Mouse (Mus musculus): ENCODE measurements at regions not wholly inside any gene's neighbourhood (a gene's known extent, or its start where the extent isn't known, plus 50 kb on each side); places are given as distances from the start of the nearest gene placed in this dataset.
A peak's percentile ranks its signal among the peaks of the same experiment; 100 is the strongest.

DNA sequence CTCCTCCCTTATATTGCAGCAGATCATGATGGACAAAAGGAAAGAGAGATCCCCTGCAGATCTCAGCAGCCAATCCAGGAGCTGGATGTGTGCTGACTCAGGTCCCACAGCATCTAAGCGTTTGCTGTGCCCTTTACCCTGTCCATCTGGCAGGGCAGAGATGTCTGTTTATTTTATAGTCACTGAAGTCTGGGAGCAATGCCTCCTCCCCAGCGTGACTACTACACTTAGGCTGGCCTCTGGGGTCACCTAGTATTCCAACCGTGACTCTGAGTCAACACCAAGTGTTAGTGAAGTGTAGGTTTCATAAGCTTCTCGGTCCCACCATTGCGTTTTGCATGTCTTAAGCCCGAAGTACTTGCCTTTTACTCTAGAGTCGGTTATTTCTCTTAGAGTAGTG is 155.3 kb upstream of the Gmds start:
- 73% methylated on average over 7 of the region's 7 CpGs for WGBS
- Histone ChIP-seq H3K27ac (ENCODE audit: low read depth, low read length) (no peak overlapping the region), H3K9me3 (ENCODE audit: control insufficient read depth, low read length) (no peaks in the 10 kb centered on the region), H3K4me1 (replicated peaks; ENCODE audit: control insufficient read depth, insufficient read depth, low read length) (no peaks in the 10 kb centered on the region), H3K36me3 (ENCODE audit: control insufficient read depth, insufficient read depth, low read length) (no peaks in the 10 kb centered on the region), H3K4me3 (ENCODE audit: low read depth, low read length) (no peak overlapping the region), H3K27me3 (ENCODE audit: control insufficient read depth, insufficient read depth, low read length) (no peaks in the 10 kb centered on the region), H3K4me2 (ENCODE audit: low read depth, low read length, severe bottlenecking) (no peak overlapping the region), H3K9ac (ENCODE audit: low read length) (no peak overlapping the region)
- DNase-seq (ENCODE audit: low spot score) (no peak), ATAC-seq (replicated peaks; ENCODE audit: low FRiP score) (no peak)

DNA sequence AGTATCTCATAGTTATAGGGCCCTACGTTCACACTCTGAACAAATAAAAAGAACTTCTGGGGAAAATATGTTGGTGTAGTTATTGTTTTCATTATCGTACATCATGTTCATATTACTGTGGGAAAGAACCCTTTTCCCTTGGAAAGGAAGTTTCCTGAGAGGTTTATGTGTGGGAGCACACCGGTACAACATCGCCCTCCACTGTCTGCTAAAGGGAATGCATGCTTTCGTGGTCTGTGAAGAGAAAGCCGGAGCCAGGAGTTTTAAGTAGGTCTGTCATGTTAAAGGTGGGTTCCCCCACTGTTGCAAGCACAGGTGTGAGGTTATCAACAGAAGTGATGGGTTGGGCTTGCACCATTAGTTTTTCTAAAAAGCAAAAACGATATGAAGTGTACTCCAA is 154.8 kb upstream of the Gmds start:
- DNase-seq (ENCODE audit: low spot score) (peak; percentile 64), ATAC-seq (replicated peaks; ENCODE audit: low FRiP score) (peak; percentile 39; the same call in 1 of the 2 replicates)
- Histone ChIP-seq H3K36me3 (ENCODE audit: control insufficient read depth, insufficient read depth, low read length) (no peaks in the 10 kb centered on the region), H3K27ac (ENCODE audit: low read depth, low read length) (no peak overlapping the region), H3K9me3 (ENCODE audit: control insufficient read depth, low read length) (no peaks in the 10 kb centered on the region), H3K4me1 (replicated peaks; ENCODE audit: control insufficient read depth, insufficient read depth, low read length) (no peaks in the 10 kb centered on the region), H3K9ac (ENCODE audit: low read length) (no peak overlapping the region), H3K27me3 (ENCODE audit: control insufficient read depth, insufficient read depth, low read length) (no peaks in the 10 kb centered on the region), H3K4me3 (ENCODE audit: low read depth, low read length) (no peak overlapping the region), H3K4me2 (ENCODE audit: low read depth, low read length, severe bottlenecking) (no peak overlapping the region)
- 31% methylated on average over 7 of the region's 7 CpGs for WGBS

DNA sequence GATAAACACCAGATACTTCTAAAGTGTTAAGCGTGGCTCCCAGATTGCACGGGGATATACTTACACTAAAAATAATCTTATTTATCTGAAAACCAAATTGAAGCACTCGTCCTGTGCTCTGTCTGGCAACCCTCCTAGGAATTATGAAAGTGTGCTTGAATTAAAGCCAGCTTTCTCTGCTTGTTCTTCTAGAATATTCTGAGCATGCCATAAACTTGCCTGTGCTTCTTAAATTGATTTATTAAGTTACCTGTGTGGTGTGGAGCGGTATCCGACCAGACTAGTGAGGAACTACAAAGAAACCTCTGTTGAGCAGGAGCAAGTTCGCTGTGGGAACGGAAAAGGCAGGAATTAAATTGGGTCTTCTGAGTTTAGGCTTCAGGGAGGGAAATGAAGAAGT is 154.0 kb upstream of the Gmds start:
- no peaks in the 10 kb centered on the region for H3K9me3 ChIP-seq (ENCODE audit: control insufficient read depth, low read length)
- H3K4me2 ChIP-seq (ENCODE audit: low read depth, low read length, severe bottlenecking), result no peak overlapping the region
- H3K27ac ChIP-seq (ENCODE audit: low read depth, low read length), result no peak overlapping the region
- no peaks in the 10 kb centered on the region for H3K36me3 ChIP-seq (ENCODE audit: control insufficient read depth, insufficient read depth, low read length)
- DNase-seq (ENCODE audit: low spot score), result no peak
- ATAC-seq (replicated peaks; ENCODE audit: low FRiP score), result no peak
- no peaks in the 10 kb centered on the region for H3K4me1 ChIP-seq (replicated peaks; ENCODE audit: control insufficient read depth, insufficient read depth, low read length)
- 77% methylated on average over 7 of the region's 7 CpGs for WGBS
- H3K9ac ChIP-seq (ENCODE audit: low read length), result no peak overlapping the region
- no peak overlapping the region for H3K4me3 ChIP-seq (ENCODE audit: low read depth, low read length)
- no peaks in the 10 kb centered on the region for H3K27me3 ChIP-seq (ENCODE audit: control insufficient read depth, insufficient read depth, low read length)

DNA sequence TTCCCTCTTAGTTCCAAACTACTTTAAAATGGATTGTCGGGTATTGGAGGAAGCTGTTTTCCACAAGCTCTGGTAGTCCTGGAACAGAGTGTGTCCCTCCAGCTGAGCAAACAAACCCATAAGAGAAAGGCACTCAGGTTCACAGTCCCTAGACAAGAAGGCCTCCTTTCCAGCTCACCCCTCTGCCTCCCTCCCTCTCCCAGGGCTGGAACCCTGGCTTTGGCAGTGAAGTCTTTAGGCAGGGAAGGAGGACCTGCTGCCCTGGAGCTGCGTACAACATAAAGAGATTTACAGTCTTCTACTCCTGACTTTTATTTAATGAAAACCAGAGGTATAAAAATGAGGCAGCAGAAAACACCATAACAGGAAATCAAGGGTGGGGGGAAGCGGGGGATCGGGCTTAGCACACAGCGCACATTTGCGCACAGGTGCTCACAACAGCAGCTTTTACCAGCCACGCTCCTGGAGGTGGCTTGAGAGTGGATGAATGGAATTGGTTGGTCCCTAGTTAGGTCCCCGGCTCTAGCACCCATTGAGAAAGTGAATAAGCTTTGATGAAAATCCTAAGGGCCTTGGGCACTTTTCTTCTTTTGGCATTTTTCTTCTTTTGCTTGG is 143.0 kb upstream of the Gmds start:
- WGBS, result 80% methylated on average over 8 of the region's 8 CpGs
- no peak for ATAC-seq (replicated peaks; ENCODE audit: low FRiP score)

DNA sequence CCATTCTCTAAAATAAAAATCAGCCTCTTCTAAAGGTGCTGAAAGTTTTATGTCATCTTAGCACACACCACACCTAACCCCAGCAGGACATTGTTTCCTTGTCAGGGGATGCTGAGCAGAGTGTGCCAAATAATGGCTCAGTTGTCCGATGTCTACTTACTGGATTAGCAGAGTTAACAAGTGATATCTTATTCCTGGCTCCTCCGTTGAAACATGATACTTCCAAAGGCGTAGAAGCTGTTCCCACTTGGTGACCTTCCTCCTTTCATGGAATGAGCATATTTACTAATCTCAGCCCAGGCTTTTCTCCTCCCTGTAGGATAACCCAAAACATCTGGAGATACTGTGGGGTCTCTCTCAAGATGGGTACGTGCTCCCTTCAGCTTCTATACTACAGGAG is 141.5 kb upstream of the Gmds start:
- no peaks in the 10 kb centered on the region for H3K9me3 ChIP-seq (ENCODE audit: control insufficient read depth, low read length)
- 52% methylated on average over 4 of the region's 4 CpGs for WGBS
- H3K4me1 ChIP-seq (replicated peaks; ENCODE audit: control insufficient read depth, insufficient read depth, low read length), result no peaks in the 10 kb centered on the region
- H3K4me3 ChIP-seq (ENCODE audit: low read depth, low read length), result no peak overlapping the region
- H3K4me2 ChIP-seq (ENCODE audit: low read depth, low read length, severe bottlenecking), result no peak overlapping the region
- no peaks in the 10 kb centered on the region for H3K36me3 ChIP-seq (ENCODE audit: control insufficient read depth, insufficient read depth, low read length)
- DNase-seq (ENCODE audit: low spot score), result no peak
- no peak overlapping the region for H3K9ac ChIP-seq (ENCODE audit: low read length)
- ATAC-seq (replicated peaks; ENCODE audit: low FRiP score), result no peak
- H3K27me3 ChIP-seq (ENCODE audit: control insufficient read depth, insufficient read depth, low read length), result no peaks in the 10 kb centered on the region
- H3K27ac ChIP-seq (ENCODE audit: low read depth, low read length), result no peak overlapping the region

More for the DNA sequence above, 143.0 kb upstream of the Gmds start:
- Histone ChIP-seq H3K36me3 (ENCODE audit: control insufficient read depth, insufficient read depth, low read length) (no peaks in the 10 kb centered on the region), H3K4me2 (ENCODE audit: low read depth, low read length, severe bottlenecking) (no peak overlapping the region), H3K4me3 (ENCODE audit: low read depth, low read length) (no peak overlapping the region), H3K4me1 (replicated peaks; ENCODE audit: control insufficient read depth, insufficient read depth, low read length) (no peaks in the 10 kb centered on the region), H3K27ac (ENCODE audit: low read depth, low read length) (no peak overlapping the region), H3K9me3 (ENCODE audit: control insufficient read depth, low read length) (no peaks in the 10 kb centered on the region), H3K27me3 (ENCODE audit: control insufficient read depth, insufficient read depth, low read length) (no peaks in the 10 kb centered on the region), H3K9ac (ENCODE audit: low read length) (no peak overlapping the region)
- no peak for DNase-seq (ENCODE audit: low spot score)

DNA sequence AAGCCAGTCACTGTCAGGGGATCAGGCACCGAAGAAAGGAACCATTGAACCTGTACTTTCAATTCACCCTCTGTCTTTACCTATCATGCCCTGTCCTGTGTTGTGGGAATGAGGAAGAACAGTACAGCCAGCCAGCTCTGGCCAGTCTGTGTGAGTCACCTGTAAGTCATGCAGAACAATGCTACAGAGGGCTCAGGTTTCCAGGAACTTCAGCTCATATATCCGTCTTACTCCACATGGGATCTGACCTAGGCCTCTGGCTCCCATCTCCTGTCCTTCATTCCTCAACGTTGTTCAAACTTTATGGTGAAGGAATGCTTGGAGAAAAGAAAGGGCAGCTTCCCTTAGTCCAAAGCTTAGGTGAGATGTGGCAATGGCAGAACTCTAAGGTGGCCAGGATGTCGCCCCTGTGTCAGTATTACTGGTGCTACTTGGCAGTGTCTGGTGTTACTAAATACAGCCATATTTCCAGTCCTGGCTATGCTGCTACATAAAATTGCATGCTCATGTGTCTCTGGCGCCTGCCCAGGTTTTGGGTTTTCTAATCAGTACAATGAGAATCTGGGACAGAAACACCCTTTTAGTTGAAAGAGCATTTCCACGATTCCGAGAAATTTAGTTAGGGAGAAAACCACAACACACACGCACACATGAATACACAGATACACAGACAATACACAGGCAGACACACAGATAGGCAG is 140.7 kb upstream of the Gmds start:
- no peaks in the 10 kb centered on the region for H3K36me3 ChIP-seq (ENCODE audit: control insufficient read depth, insufficient read depth, low read length)
- H3K4me3 ChIP-seq (ENCODE audit: low read depth, low read length), result no peak overlapping the region
- no peaks in the 10 kb centered on the region for H3K4me1 ChIP-seq (replicated peaks; ENCODE audit: control insufficient read depth, insufficient read depth, low read length)
- ATAC-seq (replicated peaks; ENCODE audit: low FRiP score) (no peak), DNase-seq (ENCODE audit: low spot score) (no peak)
- WGBS, result 85% methylated on average over 8 of the region's 8 CpGs
- H3K9me3 ChIP-seq (ENCODE audit: control insufficient read depth, low read length), result no peaks in the 10 kb centered on the region
- no peaks in the 10 kb centered on the region for H3K27me3 ChIP-seq (ENCODE audit: control insufficient read depth, insufficient read depth, low read length)
- H3K4me2 ChIP-seq (ENCODE audit: low read depth, low read length, severe bottlenecking), result no peak overlapping the region
- no peak overlapping the region for H3K9ac ChIP-seq (ENCODE audit: low read length)
- no peak overlapping the region for H3K27ac ChIP-seq (ENCODE audit: low read depth, low read length)

DNA sequence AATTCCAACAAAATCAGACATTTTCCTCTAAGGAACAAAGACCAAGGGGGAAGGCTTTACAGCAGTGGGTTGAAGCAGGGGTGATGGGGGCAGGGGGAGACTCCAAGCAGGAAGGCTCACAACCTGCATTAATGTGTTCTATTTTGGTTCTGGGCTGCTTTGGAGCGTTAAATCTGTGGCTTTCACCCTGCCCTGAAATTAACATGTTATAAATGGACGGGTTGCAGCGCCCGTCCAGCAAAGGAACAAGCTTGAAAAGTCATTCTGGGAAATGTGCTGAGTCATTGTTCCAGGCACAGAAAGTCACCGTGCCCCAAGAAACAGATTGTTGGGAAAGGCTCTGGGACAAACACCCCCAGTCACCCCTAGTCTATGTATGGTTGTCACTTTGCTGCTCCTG is 127.2 kb upstream of the Gmds start:
- no peaks in the 10 kb centered on the region for H3K27me3 ChIP-seq (ENCODE audit: control insufficient read depth, insufficient read depth, low read length)
- DNase-seq (ENCODE audit: low spot score), result no peak
- WGBS, result 42% methylated on average over 5 of the region's 5 CpGs

DNA sequence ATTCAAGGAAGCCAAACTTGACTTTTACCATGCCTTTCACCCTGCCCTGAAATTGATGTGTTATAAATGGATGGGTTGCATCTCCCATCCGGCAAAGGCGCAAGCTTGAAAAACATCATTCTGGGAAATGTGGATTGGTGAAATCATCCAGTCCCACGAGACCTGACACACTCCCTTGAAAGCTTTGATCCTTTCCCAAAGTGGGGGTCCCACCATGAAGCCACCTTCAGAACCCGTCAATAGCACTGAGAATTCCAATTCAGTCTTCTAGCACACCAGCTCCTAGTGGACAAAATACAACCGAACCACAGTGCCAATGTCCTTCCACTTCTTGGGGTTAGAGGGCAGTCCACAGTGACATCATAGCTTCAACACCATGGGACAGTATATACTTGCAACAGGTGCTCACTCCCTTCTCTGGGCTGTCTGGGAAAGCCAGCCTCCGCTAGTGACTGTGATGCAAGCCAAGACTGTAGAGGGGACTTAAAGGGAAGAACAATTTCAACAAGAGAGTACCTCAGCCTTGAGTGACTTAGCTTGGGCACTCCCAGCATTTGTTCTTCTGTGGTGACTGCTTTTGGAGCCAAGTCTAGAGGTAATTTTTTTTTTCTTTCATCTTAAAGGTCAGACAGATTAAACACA is 126.6 kb upstream of the Gmds start:
- Histone ChIP-seq H3K4me2 (ENCODE audit: low read depth, low read length, severe bottlenecking) (no peak overlapping the region), H3K36me3 (ENCODE audit: control insufficient read depth, insufficient read depth, low read length) (no peaks in the 10 kb centered on the region), H3K4me1 (replicated peaks; ENCODE audit: control insufficient read depth, insufficient read depth, low read length) (no peaks in the 10 kb centered on the region), H3K9ac (ENCODE audit: low read length) (no peak overlapping the region), H3K4me3 (ENCODE audit: low read depth, low read length) (no peak overlapping the region), H3K9me3 (ENCODE audit: control insufficient read depth, low read length) (no peaks in the 10 kb centered on the region), H3K27me3 (ENCODE audit: control insufficient read depth, insufficient read depth, low read length) (no peaks in the 10 kb centered on the region), H3K27ac (ENCODE audit: low read depth, low read length) (no peak overlapping the region)
- no peak for ATAC-seq (replicated peaks; ENCODE audit: low FRiP score)
- DNase-seq (ENCODE audit: low spot score), result no peak
- whole genome bisulfite sequencing, result 88% methylated on average over 6 of the region's 6 CpGs

More for the DNA sequence above, 127.2 kb upstream of the Gmds start:
- Histone ChIP-seq H3K9me3 (ENCODE audit: control insufficient read depth, low read length) (no peaks in the 10 kb centered on the region), H3K27ac (ENCODE audit: low read depth, low read length) (no peak overlapping the region), H3K36me3 (ENCODE audit: control insufficient read depth, insufficient read depth, low read length) (no peaks in the 10 kb centered on the region), H3K4me2 (ENCODE audit: low read depth, low read length, severe bottlenecking) (no peak overlapping the region), H3K4me3 (ENCODE audit: low read depth, low read length) (no peak overlapping the region), H3K4me1 (replicated peaks; ENCODE audit: control insufficient read depth, insufficient read depth, low read length) (no peaks in the 10 kb centered on the region), H3K9ac (ENCODE audit: low read length) (no peak overlapping the region)
- ATAC-seq (replicated peaks; ENCODE audit: low FRiP score), result no peak
